Mouse (Mus musculus) stomach, postnatal 0 days (tissue): ENCODE results near the gene Hspbp1.

Experiments
- CTCF ChIP-seq: IDR thresholded peaks from 2 replicates; pipeline ENCODE4 v1.5.1; 2016; ENCODE audit warnings: antibody characterized with exemption, low read depth, mild to moderate bottlenecking, moderate library complexity
- EP300 ChIP-seq: optimal IDR thresholded peaks from 2 replicates; pipeline ENCODE3; 2016; ENCODE audit warnings: antibody characterized with exemption

- TF ChIP-seq CTCF, result no peak
- no peak for TF ChIP-seq EP300
Measured at GRCm38 (mm10) chr7:4684203-4684602, 665 bp downstream of the Hspbp1 start.
